Mouse (Mus musculus): Measurements from ENCODE around the gene Twsg1. TPM values are rescaled to one million over a fixed set of nuclear protein-coding genes. Genes with fewer than 3 reads are reported as not detected.
A peak's percentile ranks its signal among the peaks of the same experiment; 100 is the strongest.

The Twsg1 gene
- polyA plus RNA-seq, 1 experiment from 2014 or later, result 92.9 TPM

GRCm38 (mm10) chr17:65930960-65931359 is 20.1 kb downstream of the Twsg1 start:
- peak overlapping the region; percentile 25; the same call in 1 of the 2 replicates for H3K27ac ChIP-seq
- no peak overlapping the region for H3K9ac ChIP-seq
- 62% methylated on average over 6 of the region's 6 CpGs for WGBS
- peaks cover 49% of the 10 kb centered on the region for H3K36me3 ChIP-seq
- H3K27me3 ChIP-seq, result no peaks in the 10 kb centered on the region
- H3K4me2 ChIP-seq, result no peak overlapping the region
- no peak overlapping the region for H3K4me3 ChIP-seq
- no peak; the same call in 1 of the 2 replicates for ATAC-seq (replicated peaks; ENCODE audit: insufficient number of reproducible peaks, insufficient read depth, low FRiP score, low read depth)
- H3K4me1 ChIP-seq (replicated peaks), result peaks cover 2% of the 10 kb centered on the region; the same call in 1 of the 2 replicates
- no peaks in the 10 kb centered on the region for H3K9me3 ChIP-seq (replicated peaks)

- Histone ChIP-seq H3K4me1 (replicated peaks) (peaks cover 2% of the 10 kb centered on the region; the same call in 1 of the 2 replicates), H3K9ac (no peak overlapping the region), H3K4me3 (no peak overlapping the region), H3K4me2 (no peak overlapping the region), H3K27ac (no peak overlapping the region), H3K9me3 (replicated peaks) (no peaks in the 10 kb centered on the region), H3K27me3 (no peaks in the 10 kb centered on the region), H3K36me3 (peaks cover 53% of the 10 kb centered on the region)
- 95% methylated on average over 7 of the region's 7 CpGs for WGBS
- ATAC-seq (replicated peaks; ENCODE audit: insufficient number of reproducible peaks, insufficient read depth, low FRiP score, low read depth), result no peak
Observed at GRCm38 (mm10) chr17:65930158-65930826, 20.7 kb downstream of the Twsg1 start.

- WGBS, result 77% methylated on average over 22 of the region's 22 CpGs
- no peak overlapping the region for H3K27ac ChIP-seq
- no peaks in the 10 kb centered on the region for H3K27me3 ChIP-seq
- H3K4me3 ChIP-seq, result no peak overlapping the region
- peaks cover 2% of the 10 kb centered on the region; the same call in 1 of the 2 replicates for H3K4me1 ChIP-seq (replicated peaks)
- H3K9me3 ChIP-seq (replicated peaks), result no peaks in the 10 kb centered on the region
- ATAC-seq (replicated peaks; ENCODE audit: insufficient number of reproducible peaks, insufficient read depth, low FRiP score, low read depth), result no peak
- no peak overlapping the region for H3K4me2 ChIP-seq
- H3K9ac ChIP-seq, result no peak overlapping the region
- peaks cover 56% of the 10 kb centered on the region for H3K36me3 ChIP-seq
Observed at GRCm38 (mm10) chr17:65929319-65929978, 21.6 kb downstream of the Twsg1 start.

GRCm38 (mm10) chr17:65927077-65927476 is 23.9 kb downstream of the Twsg1 start:
- H3K9me3 ChIP-seq (replicated peaks), result no peaks in the 10 kb centered on the region
- H3K4me1 ChIP-seq (replicated peaks), result peaks cover 2% of the 10 kb centered on the region; the same call in 1 of the 2 replicates
- H3K4me3 ChIP-seq, result no peak overlapping the region
- no peak for ATAC-seq (replicated peaks; ENCODE audit: insufficient number of reproducible peaks, insufficient read depth, low FRiP score, low read depth)
- peaks cover 53% of the 10 kb centered on the region for H3K36me3 ChIP-seq
- no peak overlapping the region for H3K27ac ChIP-seq
- no peak overlapping the region for H3K4me2 ChIP-seq
- H3K27me3 ChIP-seq, result no peaks in the 10 kb centered on the region
- 79% methylated on average over 4 of the region's 4 CpGs for WGBS
- no peak overlapping the region for H3K9ac ChIP-seq

- Histone ChIP-seq H3K36me3 (peaks cover 57% of the 10 kb centered on the region), H3K27me3 (no peaks in the 10 kb centered on the region), H3K4me1 (replicated peaks) (no peaks in the 10 kb centered on the region), H3K9me3 (replicated peaks) (no peaks in the 10 kb centered on the region), H3K4me3 (no peak overlapping the region), H3K4me2 (no peak overlapping the region), H3K27ac (no peak overlapping the region), H3K9ac (no peak overlapping the region)
- 57% methylated on average over 5 of the region's 5 CpGs for WGBS
- no peak for ATAC-seq (replicated peaks; ENCODE audit: insufficient number of reproducible peaks, insufficient read depth, low FRiP score, low read depth)
Observed at GRCm38 (mm10) chr17:65924218-65924617, 26.8 kb downstream of the Twsg1 start.

- Histone ChIP-seq H3K9me3 (replicated peaks) (no peaks in the 10 kb centered on the region), H3K4me1 (replicated peaks) (no peaks in the 10 kb centered on the region), H3K4me3 (no peak overlapping the region), H3K27ac (no peak overlapping the region), H3K27me3 (no peaks in the 10 kb centered on the region), H3K4me2 (no peak overlapping the region), H3K36me3 (peaks cover 43% of the 10 kb centered on the region), H3K9ac (no peak overlapping the region)
- no peak for ATAC-seq (replicated peaks; ENCODE audit: insufficient number of reproducible peaks, insufficient read depth, low FRiP score, low read depth)
- 85% methylated on average over 6 of the region's 6 CpGs for WGBS
Observed at GRCm38 (mm10) chr17:65921975-65922374, 29.1 kb downstream of the Twsg1 start.

GRCm38 (mm10) chr17:65919235-65919634 is 31.8 kb downstream of the Twsg1 start:
- no peak overlapping the region for H3K9ac ChIP-seq
- no peaks in the 10 kb centered on the region for H3K27me3 ChIP-seq
- no peak overlapping the region for H3K4me2 ChIP-seq
- ATAC-seq (replicated peaks; ENCODE audit: insufficient number of reproducible peaks, insufficient read depth, low FRiP score, low read depth), result no peak
- WGBS, result 59% methylated on average over 3 of the region's 3 CpGs
- H3K4me3 ChIP-seq, result no peak overlapping the region
- peaks cover 19% of the 10 kb centered on the region for H3K36me3 ChIP-seq
- no peak overlapping the region for H3K27ac ChIP-seq
- no peaks in the 10 kb centered on the region for H3K9me3 ChIP-seq (replicated peaks)
- H3K4me1 ChIP-seq (replicated peaks), result peaks cover 9% of the 10 kb centered on the region

- ATAC-seq (replicated peaks; ENCODE audit: insufficient number of reproducible peaks, insufficient read depth, low FRiP score, low read depth), result peak; percentile 95
- peak overlapping the region; percentile 98 for H3K27ac ChIP-seq
- H3K4me1 ChIP-seq (replicated peaks), result peaks cover 9% of the 10 kb centered on the region
- H3K4me3 ChIP-seq, result 0 out of 2 replicates have a peak overlapping the region, but pooled peaks have one; percentile 11
- 15% methylated on average over 8 of the region's 8 CpGs for whole genome bisulfite sequencing
- no peaks in the 10 kb centered on the region for H3K9me3 ChIP-seq (replicated peaks)
- H3K27me3 ChIP-seq, result no peaks in the 10 kb centered on the region
- peak overlapping the region; percentile 51 for H3K4me2 ChIP-seq
- H3K9ac ChIP-seq, result peak overlapping the region; percentile 47; the same call in 1 of the 2 replicates
- H3K36me3 ChIP-seq, result no peaks in the 10 kb centered on the region
Observed at GRCm38 (mm10) chr17:65916135-65916668, 34.8 kb downstream of the Twsg1 start.

- no peak overlapping the region for H3K4me2 ChIP-seq
- no peak overlapping the region for H3K9ac ChIP-seq
- H3K27me3 ChIP-seq, result no peaks in the 10 kb centered on the region
- no peak overlapping the region for H3K4me3 ChIP-seq
- no peak overlapping the region; the same call in 1 of the 2 replicates for H3K27ac ChIP-seq
- 68% methylated on average over 6 of the region's 6 CpGs for WGBS
- H3K4me1 ChIP-seq (replicated peaks), result peaks cover 9% of the 10 kb centered on the region
- no peaks in the 10 kb centered on the region for H3K36me3 ChIP-seq
- ATAC-seq (replicated peaks; ENCODE audit: insufficient number of reproducible peaks, insufficient read depth, low FRiP score, low read depth), result no peak
- H3K9me3 ChIP-seq (replicated peaks), result no peaks in the 10 kb centered on the region
Observed at GRCm38 (mm10) chr17:65914083-65914482, 36.9 kb downstream of the Twsg1 start.

- Histone ChIP-seq H3K4me3 (no peak overlapping the region), H3K9me3 (replicated peaks) (no peaks in the 10 kb centered on the region), H3K27ac (no peak overlapping the region), H3K9ac (no peak overlapping the region), H3K27me3 (no peaks in the 10 kb centered on the region), H3K4me1 (replicated peaks) (peaks cover 15% of the 10 kb centered on the region), H3K36me3 (no peaks in the 10 kb centered on the region), H3K4me2 (no peak overlapping the region)
- WGBS, result 86% methylated on average over 2 of the region's 2 CpGs
- no peak for ATAC-seq (replicated peaks; ENCODE audit: insufficient number of reproducible peaks, insufficient read depth, low FRiP score, low read depth)
Observed at GRCm38 (mm10) chr17:65912202-65912601, 38.8 kb downstream of the Twsg1 start.

- Histone ChIP-seq H3K27me3 (no peaks in the 10 kb centered on the region), H3K4me1 (replicated peaks) (peaks cover 21% of the 10 kb centered on the region), H3K9me3 (replicated peaks) (no peaks in the 10 kb centered on the region), H3K27ac (no peak overlapping the region), H3K4me3 (no peak overlapping the region), H3K36me3 (no peaks in the 10 kb centered on the region), H3K4me2 (no peak overlapping the region), H3K9ac (no peak overlapping the region)
- 73% methylated on average over 15 of the region's 15 CpGs for WGBS
- no peak for ATAC-seq (replicated peaks; ENCODE audit: insufficient number of reproducible peaks, insufficient read depth, low FRiP score, low read depth)
Observed at GRCm38 (mm10) chr17:65911285-65912069, 39.5 kb downstream of the Twsg1 start.

Data from heart, embryonic 15.5 days (tissue).